Mouse (Mus musculus): Measurements from ENCODE around the gene Cmtr1. TPM values are rescaled to one million over a fixed set of nuclear protein-coding genes. Genes with fewer than 3 reads are reported as not detected.
A peak's percentile ranks its signal among the peaks of the same experiment; 100 is the strongest.
"Not testable (repeated sequence)": the region's sequence is repeated elsewhere in the genome, so short reads cannot be mapped to it uniquely, and the experiment has no call there.

Gene Cmtr1
- polyA plus RNA-seq, 1 experiment, result 45.8 TPM

- no peak for DNase-seq (ENCODE audit: low spot score)
Measured at GRCm38 (mm10) chr17:29705881-29706280, 45.5 kb downstream of the Cmtr1 start.

GRCm38 (mm10) chr17:29706981-29707545 is 46.7 kb downstream of the Cmtr1 start:
- no peak for DNase-seq (ENCODE audit: low spot score)

DNA sequence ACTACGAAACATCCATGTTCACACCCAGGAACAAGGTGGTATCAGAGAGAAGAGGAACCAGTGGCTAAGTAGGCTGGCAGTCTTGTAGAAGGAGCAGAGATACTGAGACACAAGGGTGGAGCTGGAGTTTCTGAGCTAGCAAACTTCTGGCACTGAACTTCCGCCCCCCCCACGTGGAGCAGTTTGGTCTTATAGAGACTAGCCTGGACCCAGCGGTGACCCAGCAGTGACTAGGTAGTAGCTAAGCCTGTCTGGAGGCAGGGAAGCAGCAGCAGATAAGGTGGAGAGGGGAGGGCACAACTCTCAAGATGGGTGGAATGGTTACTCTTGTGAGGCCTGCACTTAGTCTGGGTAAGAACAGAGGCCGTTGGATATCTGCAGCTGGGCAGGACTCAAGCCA is 48.4 kb downstream of the Cmtr1 start:
- DNase-seq (ENCODE audit: low spot score), result no peak

GRCm38 (mm10) chr17:29710562-29711044 is 50.2 kb downstream of the Cmtr1 start:
- DNase-seq (ENCODE audit: low spot score), result no peak

- DNase-seq (ENCODE audit: low spot score), result no peak
Measured at GRCm38 (mm10) chr17:29711076-29711744, 50.8 kb downstream of the Cmtr1 start.

- DNase-seq (ENCODE audit: low spot score), result no peak
Measured at GRCm38 (mm10) chr17:29711745-29712431, 51.5 kb downstream of the Cmtr1 start.

DNA sequence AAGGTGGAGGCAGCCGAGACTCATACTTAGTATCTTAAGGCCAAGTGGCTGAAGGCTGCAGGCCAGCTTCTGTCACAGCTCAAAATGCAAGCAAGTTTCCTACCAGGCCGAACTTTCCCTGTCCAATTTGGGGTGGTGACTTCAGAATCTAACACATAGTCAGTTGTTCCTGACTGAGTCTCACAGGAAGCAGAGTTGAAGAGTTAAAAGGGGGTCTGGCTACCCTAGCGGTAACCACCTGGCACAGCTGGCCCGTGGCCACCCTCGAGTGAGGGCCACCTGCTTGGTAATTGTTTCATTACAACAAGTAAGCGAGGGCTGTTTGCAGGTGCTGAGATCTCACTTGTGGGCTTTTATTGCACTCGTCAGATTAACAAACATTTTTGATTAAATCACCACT is 52.2 kb downstream of the Cmtr1 start:
- no peak for DNase-seq (ENCODE audit: low spot score)

- DNase-seq (ENCODE audit: low spot score), result not testable (repeated sequence)
Measured at GRCm38 (mm10) chr17:29713734-29714133, 53.3 kb downstream of the Cmtr1 start.

GRCm38 (mm10) chr17:29716732-29717445 is 56.5 kb downstream of the Cmtr1 start, which contains the start of gene Ccdc167:
Gene Ccdc167, minus strand, starts transcription at chr17:29717044.
- peak; percentile 87 for DNase-seq (ENCODE audit: low spot score)

GRCm38 (mm10) chr17:29718660-29719059 is 58.3 kb downstream of the Cmtr1 start:
- no peak for DNase-seq (ENCODE audit: low spot score)

DNA sequence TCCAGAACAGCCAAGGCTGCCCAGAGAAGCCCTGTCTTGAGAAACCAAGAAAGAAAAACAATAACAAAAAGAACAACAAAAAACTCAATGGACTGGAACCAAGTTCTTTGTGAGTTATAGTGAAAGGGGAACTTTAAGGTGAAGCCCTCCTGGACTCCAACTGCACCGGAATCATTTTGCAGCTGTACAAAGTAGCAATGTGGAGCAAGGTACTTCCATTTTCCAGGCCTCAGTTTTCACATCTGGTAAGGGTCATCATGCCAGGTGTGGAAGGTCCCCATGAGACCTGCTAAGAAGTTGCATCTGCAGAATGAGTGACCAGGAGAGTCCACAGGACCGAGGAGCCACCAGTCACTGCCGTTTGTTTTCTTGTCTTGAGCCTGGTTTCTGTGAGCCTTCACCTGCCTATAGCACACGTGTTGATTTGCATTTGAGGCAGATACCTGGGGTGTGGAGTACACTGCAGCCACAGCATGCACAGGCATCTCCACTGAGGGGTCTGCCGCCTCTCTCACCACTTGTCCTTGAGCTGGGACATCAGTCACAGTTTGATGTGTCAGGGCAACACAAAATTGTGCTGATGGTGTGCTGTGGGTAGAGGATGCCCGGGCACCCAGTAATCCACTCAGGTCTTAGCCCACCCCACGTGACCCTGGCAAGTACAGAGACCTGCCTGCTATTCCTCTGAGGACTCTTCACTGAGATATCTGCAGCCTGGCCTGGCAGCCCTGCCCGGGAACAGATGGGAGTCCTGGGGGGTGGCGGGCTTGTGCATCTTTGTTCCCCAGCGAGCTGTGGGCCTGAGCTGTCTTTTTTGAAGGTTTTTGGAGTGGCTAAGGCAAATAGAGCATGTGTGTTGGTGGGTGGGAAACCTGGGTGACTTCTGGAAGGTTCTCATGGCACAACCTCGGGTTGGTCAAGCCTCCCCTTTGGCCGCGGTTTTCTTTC is 59.5 kb downstream of the Cmtr1 start:
- no peak for DNase-seq (ENCODE audit: low spot score)

DNA sequence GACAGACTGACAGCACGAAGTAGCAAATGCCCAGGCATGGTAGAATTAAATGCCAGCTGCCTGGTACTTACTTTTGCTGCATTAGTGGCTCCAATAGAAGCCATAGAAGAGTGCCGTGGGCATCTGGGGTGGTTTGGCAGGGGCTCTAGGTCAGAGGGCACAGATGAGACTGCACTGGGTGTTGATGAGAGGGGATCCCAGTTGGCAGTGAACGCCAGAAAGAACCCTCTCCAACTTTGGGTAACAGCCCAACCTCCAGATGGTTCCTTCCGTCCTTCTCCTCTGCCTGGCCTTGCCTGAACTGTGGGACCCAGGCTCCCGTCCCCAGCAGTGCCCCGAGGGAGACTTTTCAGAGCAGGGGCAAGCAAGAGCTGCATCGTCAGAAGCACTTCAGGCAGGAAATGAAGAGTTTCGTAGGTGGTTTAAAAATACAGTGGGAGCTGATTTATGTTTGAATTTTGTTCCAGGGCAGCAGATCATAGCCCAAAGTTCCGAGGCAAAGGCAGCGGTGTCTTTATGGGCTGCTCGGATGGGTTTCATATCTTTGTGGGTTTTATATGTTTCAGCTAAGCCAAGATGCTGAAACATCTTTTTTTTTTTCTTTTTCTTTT is 60.5 kb downstream of the Cmtr1 start:
- no peak for DNase-seq (ENCODE audit: low spot score)

DNA sequence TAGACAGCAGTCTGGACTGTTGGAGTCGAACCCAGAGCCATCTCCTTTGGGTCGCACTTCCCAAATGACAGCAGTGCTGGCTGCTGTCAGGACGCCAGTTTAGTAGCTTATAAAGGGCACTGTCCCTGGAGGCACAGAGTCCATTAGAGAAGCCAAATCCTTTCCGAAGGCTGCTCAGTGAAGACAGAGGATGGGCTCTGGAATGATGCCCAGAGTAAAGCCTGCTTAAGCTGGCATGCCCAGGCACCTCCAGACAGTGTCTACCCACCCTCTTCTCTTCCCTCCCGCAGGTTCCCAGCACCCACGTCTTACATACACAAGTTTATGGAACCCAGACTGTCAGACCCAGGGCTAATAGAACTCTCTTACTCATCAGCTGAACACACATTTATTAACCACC is 64.2 kb downstream of the Cmtr1 start:
- DNase-seq (ENCODE audit: low spot score), result no peak

- no peak for DNase-seq (ENCODE audit: low spot score)
Measured at GRCm38 (mm10) chr17:29725027-29725620, 64.7 kb downstream of the Cmtr1 start.

DNA sequence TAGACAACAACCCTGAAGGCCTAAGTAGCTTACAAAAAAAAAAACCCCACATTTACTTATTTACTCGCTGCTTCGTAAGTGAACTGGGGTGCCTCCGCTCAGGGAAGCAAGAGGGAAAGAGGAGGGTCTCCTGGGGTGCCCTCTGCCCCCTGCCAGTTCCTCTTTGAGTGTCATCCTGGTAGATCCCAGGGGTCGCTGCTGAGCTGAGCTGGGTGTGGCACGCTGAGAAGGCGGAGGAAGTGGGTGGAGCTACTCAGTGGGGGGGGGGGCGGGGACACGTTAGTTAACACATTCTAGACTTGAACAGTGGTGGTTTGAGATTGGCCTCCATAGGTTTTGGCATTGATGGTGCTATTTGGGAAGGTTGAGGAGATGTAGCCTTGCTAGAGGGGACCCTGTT is 67.7 kb downstream of the Cmtr1 start:
- DNase-seq (ENCODE audit: low spot score), result no peak

DNA sequence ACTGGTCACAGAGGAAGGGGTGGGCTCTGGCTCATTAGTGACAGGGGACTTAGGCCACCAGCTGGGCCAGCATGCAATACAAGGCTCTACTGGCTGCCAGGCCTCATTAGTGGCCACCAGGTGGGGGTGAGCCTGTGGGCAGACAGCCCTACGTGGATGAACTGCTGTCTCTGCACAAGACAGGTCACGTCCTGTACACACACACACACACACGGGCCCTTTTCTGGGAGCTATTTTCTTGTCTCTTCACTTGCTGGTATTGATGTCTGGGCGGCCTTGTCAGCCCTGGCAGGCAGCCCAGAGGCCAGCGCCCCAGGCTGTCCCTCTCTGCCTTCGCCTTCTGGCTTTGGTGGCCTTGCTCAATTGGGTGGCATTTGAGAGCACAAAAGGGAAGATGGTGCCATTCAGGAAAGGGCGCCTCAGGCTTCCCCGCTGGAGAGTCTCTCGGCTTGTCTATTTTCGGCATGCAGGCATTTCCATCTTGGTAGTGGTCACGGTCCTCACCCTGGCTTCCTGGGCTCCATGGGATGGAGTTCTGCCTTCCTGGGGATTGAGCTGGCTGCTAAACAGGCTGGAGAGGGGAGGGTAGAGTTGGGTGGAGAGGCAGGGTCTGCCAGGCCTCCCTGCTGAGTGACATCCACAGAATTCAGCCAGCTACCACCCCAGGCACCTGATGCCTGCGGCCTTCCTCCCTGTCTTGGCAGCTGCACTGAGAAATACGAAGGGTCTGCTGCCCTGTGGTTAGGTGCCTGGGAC is 70.3 kb downstream of the Cmtr1 start:
- no peak for DNase-seq (ENCODE audit: low spot score)

GRCm38 (mm10) chr17:29731266-29731952 is 71.0 kb downstream of the Cmtr1 start:
- DNase-seq (ENCODE audit: low spot score), result no peak

DNA sequence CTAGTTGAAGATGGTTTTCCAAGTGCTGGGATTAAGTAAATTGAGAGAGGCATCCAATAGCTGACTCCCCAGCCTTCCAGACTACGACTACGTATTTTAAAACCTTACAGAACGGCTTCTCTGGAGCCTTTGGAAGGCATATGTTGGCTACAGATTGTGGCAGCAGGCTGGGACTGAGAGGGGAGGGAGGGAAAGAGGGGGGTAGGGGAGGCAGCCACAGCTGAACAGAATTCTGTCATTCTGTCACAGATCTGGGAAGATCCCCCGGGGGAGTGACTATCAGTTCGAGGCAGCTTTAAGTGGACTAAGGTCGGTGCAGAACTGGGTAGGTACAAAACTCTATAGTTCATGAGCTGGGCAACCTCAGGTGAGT is 71.5 kb downstream of the Cmtr1 start:
- DNase-seq (ENCODE audit: low spot score), result no peak

- no peak for DNase-seq (ENCODE audit: low spot score)
Measured at GRCm38 (mm10) chr17:29732522-29732921, 72.1 kb downstream of the Cmtr1 start.
